Mouse (Mus musculus) inflammation-experienced regulatory T-cells, adult 6 months (primary cell): ENCODE results near the gene Cd151. TPM values are rescaled to one million over a fixed set of nuclear protein-coding genes. Genes with fewer than 3 reads are reported as not detected.

Source experiments
- ATAC-seq: one replicate; pipeline ENCODE4 v1.8.0; 2017
- polyA plus RNA-seq, 3 experiments: library from polyadenylated mRNA; unstranded; fragments of 100-300 nt; shearing (Covaris generic); gene quantifications; one replicate each; pipeline ENCODE4 v1.2.1; 2017

Gene Cd151
- polyA plus RNA-seq, 3 experiments from 2014 or later: 6.0 to 8.7 (median 8.5) TPM

- ATAC-seq: no peak
Measured at GRCm38 (mm10) chr7:141501820-141502555, 34.8 kb downstream of the Cd151 start.

GRCm38 (mm10) chr7:141502556-141502905, 35.3 kb downstream of the Cd151 start:
- no peak for ATAC-seq

GRCm38 (mm10) chr7:141506278-141506677, 39.1 kb downstream of the Cd151 start:
- no peak for ATAC-seq

GRCm38 (mm10) chr7:141508160-141508559, 41.0 kb downstream of the Cd151 start:
- ATAC-seq: no peak

GRCm38 (mm10) chr7:141510196-141510595, 43.0 kb downstream of the Cd151 start:
- ATAC-seq: no peak

- ATAC-seq: no peak
Measured at GRCm38 (mm10) chr7:141510681-141511191, 43.5 kb downstream of the Cd151 start.

- no peak for ATAC-seq
Measured at GRCm38 (mm10) chr7:141517638-141518037, 50.4 kb downstream of the Cd151 start.

- no peak for ATAC-seq
Measured at GRCm38 (mm10) chr7:141518296-141518695, 51.1 kb downstream of the Cd151 start.

GRCm38 (mm10) chr7:141518926-141519325, 51.7 kb downstream of the Cd151 start:
- ATAC-seq: no peak

GRCm38 (mm10) chr7:141519795-141520194, 52.6 kb downstream of the Cd151 start:
- ATAC-seq: no peak

Other genes starting within 250 kb of the Cd151 start
- gene Phrf1, start 238.6 kb upstream of the Cd151 start, polyA plus RNA-seq: 10 to 100 TPM; 40.5 to 51.6 (median 46.7) TPM
- 100 to 1,000 TPM in 2 of 3 experiments, 10 to 100 TPM in 1; 95.5 to 112 (median 100) TPM for gene Irf7, start 200.9 kb upstream of the Cd151 start, polyA plus RNA-seq
- not detected for gene Cdhr5, start 190.6 kb upstream of the Cd151 start, polyA plus RNA-seq
- not detected for gene Sct, start 188.3 kb upstream of the Cd151 start, polyA plus RNA-seq
- not detected for gene Drd4, start 175.4 kb upstream of the Cd151 start, polyA plus RNA-seq
- 10 to 100 TPM; 17.6 to 37.9 (median 34.6) TPM for gene Deaf1, start 139.7 kb upstream of the Cd151 start, polyA plus RNA-seq
- gene Tmem80, start 139.7 kb upstream of the Cd151 start, polyA plus RNA-seq: 10 to 100 TPM; 27.1 to 41.1 (median 39.1) TPM
- not detected for gene Eps8l2, start 128.5 kb upstream of the Cd151 start, polyA plus RNA-seq
- gene Taldo1, start 75.2 kb upstream of the Cd151 start, polyA plus RNA-seq: 100 to 1,000 TPM; 271 to 329 (median 303) TPM
- gene Gatd1, start 53.3 kb upstream of the Cd151 start, polyA plus RNA-seq: 100 to 1,000 TPM in 1 of 3 experiments, 10 to 100 TPM in 2; 70.1 to 108 (median 91.4) TPM
- 1 to 10 TPM in 1 of 3 experiments, not detected in 2; 1.7 TPM for gene Cend1, start 37.9 kb upstream of the Cd151 start, polyA plus RNA-seq
- gene Slc25a22, start 29.5 kb upstream of the Cd151 start, polyA plus RNA-seq: 10 to 100 TPM; 31.4 to 50.6 (median 32.0) TPM
- gene Pidd1, start 23.4 kb upstream of the Cd151 start, polyA plus RNA-seq: 10 to 100 TPM in 2 of 3 experiments, 1 to 10 TPM in 1; 5.8 to 11.5 (median 10.3) TPM
- 1,000 to 10,000 TPM; 2,239 to 3,896 (median 3,389) TPM for gene Rplp2, start 20.0 kb upstream of the Cd151 start, polyA plus RNA-seq
- 10 to 100 TPM; 49.4 to 68.0 (median 63.9) TPM for gene Pnpla2, start 12.2 kb upstream of the Cd151 start, polyA plus RNA-seq
- not detected for gene Cracr2b, start 6.3 kb upstream of the Cd151 start, polyA plus RNA-seq
- gene Polr2l, start 7.7 kb downstream of the Cd151 start, polyA plus RNA-seq: 10 to 100 TPM; 15.7 to 24.9 (median 19.9) TPM
- 1 to 10 TPM; 1.8 to 3.0 (median 2.4) TPM for gene Tspan4, start 7.8 kb downstream of the Cd151 start, polyA plus RNA-seq
- 10 to 100 TPM; 13.2 to 23.6 (median 14.6) TPM for gene Chid1, start 72.5 kb downstream of the Cd151 start, polyA plus RNA-seq
- 10 to 100 TPM; 12.5 to 16.5 (median 13.6) TPM for gene Ap2a2, start 94.8 kb downstream of the Cd151 start, polyA plus RNA-seq
- gene Muc6, start 187.9 kb downstream of the Cd151 start, polyA plus RNA-seq: under 1 TPM; 0.31 to 0.64 (median 0.57) TPM
- gene Muc2, start 222.9 kb downstream of the Cd151 start, polyA plus RNA-seq: not detected